Mouse (Mus musculus): Measurements from ENCODE around the gene Ankrd65.

DNA sequence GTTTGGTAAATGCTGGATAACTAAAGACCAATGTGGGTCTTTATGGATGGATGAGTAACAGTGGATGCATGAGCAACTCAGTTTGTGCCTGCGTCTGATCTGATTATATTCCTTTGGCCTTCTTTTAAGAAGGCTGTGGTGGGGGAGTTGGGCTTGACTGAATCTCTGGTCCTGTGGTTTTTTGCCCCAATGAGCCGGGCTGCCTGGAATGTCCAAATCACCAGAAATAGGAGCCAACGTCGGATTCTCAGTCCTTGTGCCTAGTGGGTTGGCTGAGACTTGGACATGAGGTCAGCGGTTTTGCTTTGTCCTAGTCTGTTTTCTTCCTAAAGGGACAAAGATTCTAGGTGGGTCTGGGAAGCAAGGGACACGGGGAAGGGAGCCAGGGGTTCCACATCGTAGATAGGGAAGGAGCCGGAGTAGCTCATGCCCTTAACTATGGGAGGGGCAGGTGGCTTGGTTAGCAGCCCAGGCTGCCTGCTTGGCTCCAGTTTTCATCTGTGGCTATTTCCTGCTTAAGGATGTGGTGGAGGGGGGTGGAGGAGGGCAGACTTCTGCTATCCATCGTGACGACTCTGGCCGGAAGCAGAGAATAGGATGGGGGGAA, 47.3 kb downstream of the Ankrd65 start:
- no peak for TF ChIP-seq CTCF (IDR thresholded peaks at IDR 0.05; ENCODE audit: extremely low read depth, insufficient read depth, insufficient read length, insufficient replicate concordance)
- no peak for TF ChIP-seq POLR2A (IDR thresholded peaks at IDR 0.05; ENCODE audit: low read depth, low read length)
